Mouse (Mus musculus) retina, adult 2 months (tissue): Measurements from ENCODE around the gene Chkb.

Source experiments
- DNase-seq: peaks from one replicate; pipeline ENCODE4 v3.0.0-alpha.2; 2012; ENCODE audit warnings: low read depth, low spot score

Chkb gene

DNA sequence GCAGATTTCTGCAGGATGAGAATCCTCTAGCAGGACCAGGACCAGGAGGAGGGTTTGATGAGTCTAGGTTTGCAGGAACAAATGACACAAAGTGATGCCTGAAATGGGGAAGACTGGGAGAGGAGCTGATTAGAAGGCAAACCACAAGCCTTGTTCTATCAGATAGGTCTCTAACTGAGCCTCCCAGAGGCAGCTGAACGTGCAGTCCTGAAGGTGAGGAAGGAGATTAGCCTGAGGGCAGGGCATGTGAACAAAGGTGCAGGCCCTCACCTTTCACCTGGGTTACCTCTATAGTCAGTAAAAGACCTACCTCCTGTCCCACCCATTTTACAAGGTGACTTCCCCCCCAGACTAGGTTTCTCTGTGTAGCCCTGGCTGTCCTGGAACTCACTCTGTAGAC, 30.0 kb downstream of the Chkb start:
- DNase-seq: no peak

DNA sequence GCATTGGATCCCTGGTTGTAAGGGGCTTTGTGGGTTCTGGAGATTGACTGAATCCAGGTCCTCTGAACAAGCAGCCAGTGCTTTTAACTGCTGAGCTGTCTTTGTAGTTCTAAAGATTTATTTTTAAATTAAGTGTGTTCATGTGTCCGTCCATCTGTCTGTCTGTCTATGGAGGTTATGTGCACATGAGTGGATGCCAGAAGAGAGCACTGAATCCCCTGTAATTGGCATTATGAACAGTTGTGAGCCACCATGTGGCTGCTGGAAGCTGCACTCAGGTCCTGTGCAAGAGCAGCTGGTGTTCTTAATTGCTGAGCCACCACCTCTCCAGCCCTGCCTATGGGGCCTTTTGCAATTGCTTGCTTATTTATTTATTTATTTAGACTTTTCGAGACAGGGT, 31.6 kb downstream of the Chkb start:
- DNase-seq: no peak

DNA sequence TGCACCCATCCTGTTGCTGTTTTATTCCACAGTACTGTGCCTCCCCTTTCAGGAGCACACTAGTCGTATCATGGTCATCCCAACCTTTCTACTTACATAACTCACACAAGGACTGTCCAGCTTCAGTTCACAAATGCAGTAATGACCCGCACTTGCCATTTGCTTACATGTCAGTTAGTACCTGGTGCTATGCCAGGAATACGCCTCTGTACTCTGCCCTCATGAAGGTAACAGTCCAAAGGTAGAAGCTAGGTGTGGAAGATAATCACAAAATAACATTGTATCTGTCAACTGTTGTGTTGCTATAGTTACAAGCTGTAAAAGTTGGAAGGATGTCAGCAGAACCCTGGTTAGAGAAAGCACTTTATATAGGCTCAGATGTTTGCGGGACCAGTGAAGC, 32.8 kb downstream of the Chkb start:
- no peak for DNase-seq

DNA sequence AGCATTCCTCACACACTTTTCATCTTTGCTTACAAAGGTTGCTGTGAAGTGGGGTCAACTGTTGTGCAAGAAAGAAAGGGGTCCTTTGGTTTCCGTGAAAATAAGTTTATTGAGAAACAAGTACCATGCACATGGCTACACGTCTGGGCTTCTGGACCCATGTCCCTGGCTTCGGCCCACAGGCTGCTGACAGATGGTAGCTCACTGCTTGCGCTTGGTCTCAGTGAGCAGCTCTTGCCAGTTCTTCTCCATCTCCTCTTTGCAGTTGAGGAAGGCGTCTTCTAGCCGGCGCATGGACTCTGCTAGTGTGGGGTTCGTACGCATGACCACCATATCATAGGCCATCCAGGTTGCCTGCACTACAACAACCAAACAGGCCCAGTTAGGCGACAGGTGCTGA, 39.6 kb downstream of the Chkb start:
- no peak for DNase-seq

DNA sequence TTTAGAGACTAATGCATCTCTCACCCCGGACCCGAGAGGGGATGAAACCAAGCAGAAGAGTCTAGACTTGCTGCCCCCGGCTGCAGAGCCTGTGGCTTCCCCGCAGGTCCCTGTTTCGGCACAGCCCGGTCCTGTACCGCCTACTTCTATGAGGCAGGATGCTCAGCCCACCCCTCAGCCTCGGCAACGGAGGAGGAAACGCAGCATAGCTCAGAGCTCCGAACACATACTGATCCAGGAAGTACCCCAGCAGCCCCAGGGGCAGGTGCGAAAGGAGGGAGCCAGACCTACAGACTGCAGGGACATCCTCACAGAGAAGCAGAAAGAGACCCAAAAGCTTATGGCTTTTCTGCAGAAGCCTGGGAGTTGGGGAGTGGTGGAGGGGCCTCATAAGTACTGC, 42.6 kb downstream of the Chkb start:
- DNase-seq: no peak

DNA sequence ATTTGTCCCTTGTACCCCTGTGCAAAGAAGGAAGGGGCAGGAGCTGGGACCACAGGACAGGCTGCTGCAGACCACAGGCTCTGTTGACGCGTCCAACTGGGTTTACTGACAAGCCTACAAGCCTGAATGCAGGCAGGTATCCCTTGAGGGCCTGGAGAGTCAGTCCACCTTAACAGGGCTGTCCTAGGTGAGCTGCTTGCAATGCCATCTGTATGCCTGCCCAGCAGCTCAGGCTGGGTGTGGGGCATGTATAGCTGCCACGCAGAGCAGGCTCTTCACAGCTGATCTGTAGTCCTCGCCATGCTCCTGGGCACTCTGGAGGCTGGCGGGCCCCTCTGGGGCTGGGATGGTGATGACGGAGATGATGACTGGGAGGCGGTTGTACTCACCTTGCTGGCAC, 45.1 kb downstream of the Chkb start, which contains the start of gene Klhdc7b:
Gene Klhdc7b (plus strand): TSS at position 301 of the 400 bp plus-strand sequence.
- DNase-seq: no peak

DNA sequence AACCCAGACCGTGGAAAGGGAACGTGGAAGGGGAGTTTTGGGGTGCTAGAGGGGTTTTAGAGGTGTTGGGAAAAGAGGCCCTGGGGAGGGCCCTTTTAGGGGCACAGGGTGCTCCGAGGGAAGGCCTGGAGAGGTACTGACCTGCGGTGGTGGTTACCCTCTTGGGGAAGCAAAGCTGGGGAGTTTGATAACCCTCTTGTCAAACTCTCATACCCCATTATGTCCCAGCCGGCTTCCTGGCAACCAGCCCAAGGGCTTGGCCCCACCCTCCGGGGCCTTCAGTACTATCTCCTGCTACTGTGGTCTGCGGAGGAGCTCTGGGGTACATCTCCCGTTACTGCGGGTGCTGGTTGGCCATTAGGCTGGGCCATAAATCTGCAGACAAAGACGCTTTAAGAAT, 50.3 kb downstream of the Chkb start:
- DNase-seq: no peak

DNA sequence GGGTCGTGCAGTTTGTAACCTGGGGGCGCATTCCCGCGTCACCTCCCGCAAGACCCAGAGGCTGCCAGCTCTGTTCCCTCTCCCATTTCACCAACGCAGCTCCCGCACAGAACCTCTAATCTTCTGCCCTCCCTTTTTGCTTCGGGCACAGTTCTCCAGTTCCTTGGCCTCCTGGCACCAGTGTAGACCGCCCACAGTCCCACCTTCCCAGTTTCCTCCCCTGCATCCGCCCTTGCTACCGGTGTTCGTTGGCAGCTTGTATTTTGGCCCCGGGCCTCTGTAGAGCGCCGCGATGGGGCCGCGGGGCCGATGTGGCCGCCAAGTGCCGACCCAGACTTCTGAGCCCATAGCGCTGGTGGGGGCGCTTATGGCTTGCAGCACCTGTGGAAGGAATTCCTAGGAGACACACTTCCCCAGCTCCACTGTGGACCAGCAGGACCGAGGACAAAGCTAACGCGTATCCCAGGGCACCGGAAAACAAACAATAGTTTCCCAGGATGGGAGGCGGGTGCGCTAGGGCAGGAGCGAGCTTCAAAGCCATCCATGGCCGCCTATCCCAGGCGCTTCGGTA, 50.8 kb downstream of the Chkb start, which contains the start of gene Odf3b:
Gene Odf3b (minus strand): TSS at position 452 of the 571 bp plus-strand sequence.
- no peak for DNase-seq

DNA sequence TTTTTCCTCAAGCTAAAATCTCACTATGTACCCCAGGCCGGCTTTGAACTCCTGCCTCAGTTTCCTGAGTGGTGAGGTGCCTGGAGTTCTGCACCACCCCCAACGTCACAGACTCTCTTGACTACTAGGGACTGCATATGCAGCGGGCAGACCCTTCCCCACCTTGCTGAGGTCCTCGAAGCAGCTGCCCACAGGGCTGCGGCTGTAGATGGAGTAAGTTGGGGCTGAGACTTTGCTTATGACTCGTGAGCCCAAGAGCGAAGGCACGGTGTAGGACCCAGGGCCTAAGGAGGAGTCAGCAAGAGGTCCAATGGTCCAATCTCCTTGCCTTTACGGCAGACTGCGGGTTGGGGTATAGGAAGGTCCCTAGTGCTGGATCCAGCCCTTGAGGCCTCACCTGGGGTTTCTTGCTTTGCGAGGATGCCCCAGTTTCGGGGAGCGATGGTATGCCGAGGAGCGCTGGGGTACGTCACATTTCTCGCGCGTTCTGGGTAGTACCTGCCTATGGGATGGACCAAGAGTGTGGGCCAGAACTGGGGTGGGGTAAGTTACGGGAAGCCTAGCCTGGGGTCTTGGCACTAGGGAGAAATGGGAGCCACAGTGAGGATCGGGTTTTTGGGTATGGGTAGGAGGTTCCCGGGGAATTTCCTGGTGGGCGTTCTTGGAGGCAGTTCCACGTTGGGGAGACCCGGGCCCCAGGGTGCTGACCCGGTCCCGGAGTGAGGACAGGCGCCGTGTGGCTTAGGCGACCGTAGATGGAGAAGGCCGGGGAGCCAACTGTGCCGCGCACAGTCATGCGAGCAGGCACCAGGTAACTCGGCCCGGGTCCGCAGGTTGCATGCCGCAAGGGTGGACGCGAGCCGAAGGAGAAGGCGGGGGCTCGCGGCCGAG, 51.5 kb downstream of the Chkb start:
- DNase-seq: no peak

DNA sequence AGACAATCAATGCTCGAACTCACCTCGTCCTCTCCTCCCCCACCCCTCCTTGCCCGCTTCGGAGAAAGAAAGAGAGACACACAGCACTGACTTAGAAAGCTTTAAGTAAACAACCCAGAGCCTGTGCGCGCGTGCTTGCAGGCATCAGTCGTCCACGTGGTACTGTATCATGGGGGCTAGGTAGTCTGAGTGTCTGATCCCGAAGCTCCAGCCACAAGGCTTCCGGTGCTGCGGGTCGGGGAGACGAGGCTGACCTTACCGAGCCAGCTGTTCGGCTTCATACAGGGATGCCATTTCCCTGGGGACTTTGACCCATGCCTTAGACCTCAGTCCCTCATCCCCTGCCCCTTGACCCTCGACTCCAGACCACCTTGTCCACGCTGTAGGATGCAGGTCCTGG, 52.3 kb downstream of the Chkb start:
- no peak for DNase-seq

DNA sequence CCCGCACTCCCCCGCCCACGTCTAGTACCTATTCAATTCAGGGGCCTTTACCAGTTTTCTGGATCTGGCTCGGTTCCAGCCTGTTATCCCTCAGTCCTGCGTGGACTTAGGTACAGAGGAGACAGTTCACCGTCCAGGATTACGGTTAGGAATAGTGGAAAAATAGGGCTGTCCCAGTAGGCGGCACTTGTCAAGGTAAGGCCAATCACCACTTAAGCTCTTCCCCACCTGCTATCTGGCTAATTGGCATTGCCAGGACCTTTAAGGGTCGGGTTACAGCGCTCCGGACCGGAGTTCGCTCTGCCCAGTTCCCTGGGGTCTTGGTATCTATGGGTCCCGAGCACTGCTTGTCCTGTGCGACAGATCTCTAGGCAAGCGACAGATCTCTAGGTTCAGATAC, 52.8 kb downstream of the Chkb start, which contains the start of gene Tymp:
Gene Tymp (minus strand): TSS at position 83 of the 400 bp plus-strand sequence.
- DNase-seq: no peak
